Mouse (Mus musculus): ENCODE results near the gene Mboat2. TPM values are rescaled to one million over a fixed set of nuclear protein-coding genes. Genes with fewer than 3 reads are reported as not detected.

Gene Mboat2
- polyA plus RNA-seq, 2 experiments = 25.2 to 70.5 TPM

DNA sequence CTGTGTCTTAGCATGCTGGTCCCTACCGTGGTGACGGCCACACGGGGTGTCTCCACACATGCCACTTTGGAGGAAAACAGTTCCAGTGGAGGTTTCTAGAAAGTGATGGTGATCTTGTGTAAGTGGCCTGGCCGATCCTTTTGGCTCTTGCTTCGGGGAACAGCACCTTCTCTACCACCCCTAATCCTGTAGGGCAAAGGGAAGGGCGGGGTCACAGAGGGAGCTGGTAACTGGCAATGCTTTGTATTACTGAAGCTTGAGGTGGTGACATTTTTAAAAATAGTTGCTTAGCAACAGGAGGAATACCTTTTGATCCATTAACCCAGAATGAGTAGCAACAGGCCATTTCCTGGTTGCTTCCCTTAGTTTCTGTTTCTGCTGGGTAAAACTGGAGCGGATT lies 131.1 kb downstream of the Mboat2 start:
- no peak overlapping the region for H3K4me2 ChIP-seq (replicated peaks; ENCODE audit: low read depth, low read length, severe bottlenecking)
- no peak overlapping the region for H3K27ac ChIP-seq (replicated peaks; ENCODE audit: low read depth, low read length)
- H3K4me3 ChIP-seq (replicated peaks; ENCODE audit: low read length) = no peak overlapping the region
- DNase-seq (ENCODE audit: low spot score) (no peak), ATAC-seq (ENCODE audit: low FRiP score, low read depth) (no peak)
- no peak for TF ChIP-seq POLR2A (IDR thresholded peaks at IDR 0.05; ENCODE audit: borderline replicate concordance, extremely low read depth, insufficient read depth, insufficient read length)
- peaks cover 10% of the 10 kb centered on the region for H3K36me3 ChIP-seq (ENCODE audit: control insufficient read depth, insufficient read depth, low read length)
- H3K4me1 ChIP-seq (ENCODE audit: control insufficient read depth, insufficient read depth, low read length) = peaks cover 5% of the 10 kb centered on the region; the same call in 1 of the 2 replicates
- H3K9me3 ChIP-seq (ENCODE audit: control insufficient read depth, low read length) = 0 out of 2 replicates have a peak, but pooled peaks cover 3% of the 10 kb centered on the region
- H3K27me3 ChIP-seq (ENCODE audit: control insufficient read depth, insufficient read depth, low read length) = no peaks in the 10 kb centered on the region
- H3K9ac ChIP-seq (ENCODE audit: low read depth, low read length, severe bottlenecking) = no peak overlapping the region
- 71% methylated on average over 7 of the region's 7 CpGs for WGBS

DNA sequence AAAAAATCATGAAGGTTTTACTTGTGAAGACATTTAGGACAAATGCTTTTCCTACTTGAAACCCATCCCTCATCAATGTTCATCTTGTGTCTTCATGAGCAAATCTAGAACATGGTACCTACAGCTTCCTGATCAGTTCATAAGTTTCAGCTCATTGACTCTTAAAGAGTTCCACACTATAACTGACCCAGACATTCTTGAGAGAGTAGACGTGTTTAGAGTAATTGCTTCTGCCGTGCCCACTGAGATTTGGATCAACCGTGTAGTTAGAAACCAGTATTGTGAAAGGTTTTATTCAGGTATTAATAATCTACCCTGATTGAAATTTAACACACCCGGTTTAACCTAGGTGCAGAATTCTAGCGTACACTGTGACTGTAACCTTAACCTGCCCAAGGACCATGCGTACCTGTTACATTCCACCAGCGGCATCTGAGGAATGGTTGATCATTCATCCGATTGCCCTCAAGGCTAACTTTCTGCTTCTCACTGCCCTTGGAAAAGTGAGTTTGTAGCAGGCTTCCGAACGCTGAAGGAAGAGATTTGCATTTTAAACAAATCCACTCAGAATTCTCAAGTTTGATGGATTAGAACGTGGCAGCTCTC lies 131.8 kb downstream of the Mboat2 start:
- no peak overlapping the region for H3K9ac ChIP-seq (ENCODE audit: low read depth, low read length, severe bottlenecking)
- H3K4me1 ChIP-seq (ENCODE audit: control insufficient read depth, insufficient read depth, low read length) = peaks cover 5% of the 10 kb centered on the region; the same call in 1 of the 2 replicates
- H3K27ac ChIP-seq (replicated peaks; ENCODE audit: low read depth, low read length) = no peak overlapping the region
- peaks cover 8% of the 10 kb centered on the region for H3K36me3 ChIP-seq (ENCODE audit: control insufficient read depth, insufficient read depth, low read length)
- DNase-seq (ENCODE audit: low spot score) (no peak), ATAC-seq (ENCODE audit: low FRiP score, low read depth) (no peak)
- 68% methylated on average over 11 of the region's 11 CpGs for WGBS
- H3K4me3 ChIP-seq (replicated peaks; ENCODE audit: low read length) = no peak overlapping the region
- no peak for TF ChIP-seq POLR2A (IDR thresholded peaks at IDR 0.05; ENCODE audit: borderline replicate concordance, extremely low read depth, insufficient read depth, insufficient read length)
- no peaks in the 10 kb centered on the region for H3K27me3 ChIP-seq (ENCODE audit: control insufficient read depth, insufficient read depth, low read length)
- no peak overlapping the region for H3K4me2 ChIP-seq (replicated peaks; ENCODE audit: low read depth, low read length, severe bottlenecking)
- 0 out of 2 replicates have a peak, but pooled peaks cover 3% of the 10 kb centered on the region for H3K9me3 ChIP-seq (ENCODE audit: control insufficient read depth, low read length)

DNA sequence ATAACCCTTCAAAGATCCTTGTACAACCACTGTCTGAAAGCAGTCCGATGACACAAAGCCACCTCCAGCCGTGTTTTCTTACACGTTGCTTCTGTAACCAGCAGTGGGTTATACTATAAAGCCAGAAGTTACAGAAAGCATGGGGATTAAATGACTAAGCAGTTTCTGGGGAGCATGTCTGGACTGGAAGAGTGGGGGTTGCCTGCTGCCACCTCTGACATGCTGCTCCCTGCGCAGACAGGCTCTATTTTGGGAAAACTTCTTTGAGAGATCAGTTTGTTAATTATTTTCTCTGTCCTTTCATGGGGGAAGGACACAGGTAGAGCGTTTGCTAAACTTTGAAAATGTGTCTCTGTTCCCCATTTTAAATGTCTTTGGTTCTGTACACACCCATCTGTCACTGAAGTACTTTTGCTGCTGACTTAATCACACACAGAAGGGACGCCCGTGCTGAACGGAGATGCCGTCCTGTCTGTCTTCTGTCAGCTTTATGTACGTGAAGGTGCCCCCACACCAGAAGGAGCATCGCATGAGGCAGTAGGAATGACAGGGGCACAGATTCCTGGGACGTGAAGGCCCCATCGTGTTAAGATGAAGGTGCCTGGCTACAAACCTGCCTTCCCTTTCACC lies 132.8 kb downstream of the Mboat2 start:
- TF ChIP-seq POLR2A (IDR thresholded peaks at IDR 0.05; ENCODE audit: borderline replicate concordance, extremely low read depth, insufficient read depth, insufficient read length) = no peak
- 45% methylated on average over 13 of the region's 13 CpGs for WGBS
- H3K27ac ChIP-seq (replicated peaks; ENCODE audit: low read depth, low read length) = no peak overlapping the region
- H3K9ac ChIP-seq (ENCODE audit: low read depth, low read length, severe bottlenecking) = no peak overlapping the region
- H3K36me3 ChIP-seq (ENCODE audit: control insufficient read depth, insufficient read depth, low read length) = peaks cover 3% of the 10 kb centered on the region
- no peak for ATAC-seq (ENCODE audit: low FRiP score, low read depth)
- 0 out of 2 replicates have a peak, but pooled peaks cover 3% of the 10 kb centered on the region for H3K9me3 ChIP-seq (ENCODE audit: control insufficient read depth, low read length)
- no peak overlapping the region for H3K4me2 ChIP-seq (replicated peaks; ENCODE audit: low read depth, low read length, severe bottlenecking)
- no peak for DNase-seq (ENCODE audit: low spot score)
- no peaks in the 10 kb centered on the region for H3K27me3 ChIP-seq (ENCODE audit: control insufficient read depth, insufficient read depth, low read length)
- H3K4me1 ChIP-seq (ENCODE audit: control insufficient read depth, insufficient read depth, low read length) = peaks cover 5% of the 10 kb centered on the region; the same call in 1 of the 2 replicates
- no peak overlapping the region for H3K4me3 ChIP-seq (replicated peaks; ENCODE audit: low read length)

DNA sequence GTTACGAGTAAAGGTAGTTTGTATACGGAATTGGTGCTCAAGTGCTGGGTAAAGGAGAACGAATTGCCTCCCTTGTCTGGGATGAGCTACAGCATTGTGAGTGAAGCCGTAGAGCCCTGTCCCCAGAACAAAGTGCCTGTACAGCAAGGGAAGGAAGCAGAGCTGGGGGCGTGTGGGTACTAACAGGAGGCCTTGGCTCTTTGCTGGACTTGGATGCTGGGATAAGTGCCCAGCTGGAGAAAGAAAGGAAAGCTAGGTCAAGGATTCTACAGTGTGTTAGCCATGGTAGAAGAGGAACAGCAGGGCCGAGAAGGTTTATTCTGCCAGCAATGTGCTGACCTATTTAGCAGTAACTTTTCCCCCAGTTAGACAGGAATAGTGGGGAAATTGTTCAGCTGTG lies 134.7 kb downstream of the Mboat2 start:
- Histone ChIP-seq H3K27ac (replicated peaks; ENCODE audit: low read depth, low read length) (no peak overlapping the region), H3K9me3 (ENCODE audit: control insufficient read depth, low read length) (0 out of 2 replicates have a peak, but pooled peaks cover 3% of the 10 kb centered on the region), H3K4me2 (replicated peaks; ENCODE audit: low read depth, low read length, severe bottlenecking) (no peak overlapping the region), H3K4me1 (ENCODE audit: control insufficient read depth, insufficient read depth, low read length) (peaks cover 5% of the 10 kb centered on the region; the same call in 1 of the 2 replicates), H3K9ac (ENCODE audit: low read depth, low read length, severe bottlenecking) (no peak overlapping the region), H3K36me3 (ENCODE audit: control insufficient read depth, insufficient read depth, low read length) (peaks cover 1% of the 10 kb centered on the region), H3K4me3 (replicated peaks; ENCODE audit: low read length) (no peak overlapping the region), H3K27me3 (ENCODE audit: control insufficient read depth, insufficient read depth, low read length) (no peaks in the 10 kb centered on the region)
- DNase-seq (ENCODE audit: low spot score) (no peak), ATAC-seq (ENCODE audit: low FRiP score, low read depth) (no peak)
- TF ChIP-seq POLR2A (IDR thresholded peaks at IDR 0.05; ENCODE audit: borderline replicate concordance, extremely low read depth, insufficient read depth, insufficient read length) = no peak
- 80% methylated on average over 6 of the region's 6 CpGs for WGBS

DNA sequence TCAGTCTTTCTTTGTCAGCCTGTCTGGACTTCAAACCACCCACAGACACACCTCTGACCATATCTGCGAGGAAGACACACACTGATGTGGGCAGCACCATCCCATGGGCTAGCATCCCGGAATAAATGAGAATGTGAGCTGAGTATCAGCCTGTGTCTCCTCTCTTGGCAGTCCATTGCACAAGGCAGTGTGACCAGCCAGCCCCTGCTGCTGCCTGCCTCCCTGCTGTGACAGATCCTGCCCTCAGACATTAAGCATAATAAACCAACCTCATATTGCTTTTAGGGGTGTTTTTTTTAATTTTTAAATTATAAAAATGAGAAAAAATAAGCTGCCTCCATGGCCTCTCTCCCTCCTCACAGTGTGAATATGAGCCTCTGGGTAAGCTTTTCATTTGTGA lies 135.4 kb downstream of the Mboat2 start:
- no peak overlapping the region for H3K9ac ChIP-seq (ENCODE audit: low read depth, low read length, severe bottlenecking)
- H3K36me3 ChIP-seq (ENCODE audit: control insufficient read depth, insufficient read depth, low read length) = no peaks in the 10 kb centered on the region
- no peak for DNase-seq (ENCODE audit: low spot score)
- 0 out of 2 replicates have a peak, but pooled peaks cover 3% of the 10 kb centered on the region for H3K9me3 ChIP-seq (ENCODE audit: control insufficient read depth, low read length)
- H3K27ac ChIP-seq (replicated peaks; ENCODE audit: low read depth, low read length) = no peak overlapping the region
- no peak overlapping the region for H3K4me2 ChIP-seq (replicated peaks; ENCODE audit: low read depth, low read length, severe bottlenecking)
- H3K4me3 ChIP-seq (replicated peaks; ENCODE audit: low read length) = no peak overlapping the region
- no peaks in the 10 kb centered on the region for H3K27me3 ChIP-seq (ENCODE audit: control insufficient read depth, insufficient read depth, low read length)
- no peak for ATAC-seq (ENCODE audit: low FRiP score, low read depth)
- 85% methylated on average over 2 of the region's 2 CpGs for WGBS
- H3K4me1 ChIP-seq (ENCODE audit: control insufficient read depth, insufficient read depth, low read length) = no peaks in the 10 kb centered on the region
- TF ChIP-seq POLR2A (IDR thresholded peaks at IDR 0.05; ENCODE audit: borderline replicate concordance, extremely low read depth, insufficient read depth, insufficient read length) = no peak

Data from limb, embryonic 14.5 days (tissue).